Mouse (Mus musculus) kidney, embryonic 16.5 days (tissue): ENCODE measurements around the gene Wdr60. TPM values are rescaled to one million over a fixed set of nuclear protein-coding genes. Genes with fewer than 3 reads are reported as not detected.

Experiments used
- ATAC-seq: fragments of 200-750 bp; cut with Nextera tagmentation; 2 replicates; pipeline ENCODE4 v1.8.0; 2017; ENCODE audit warnings: moderate TSS enrichment; ENCODE audit not compliant: low FRiP score, low TSS enrichment
- H3K27ac ChIP-seq: fragments of 300-500 bp; sonication (generic); 2 replicates; pipeline ENCODE4 v1.5.1; 2014; ENCODE audit warnings: low read length
- H3K27me3 ChIP-seq: fragments of 300-500 bp; sonication (generic); 2 replicates; pipeline ENCODE4 v1.6.1; 2014; ENCODE audit warnings: low read length, control low read depth, mixed read lengths; ENCODE audit not compliant: insufficient read depth
- H3K36me3 ChIP-seq: fragments of 300-500 bp; sonication (generic); 2 replicates; pipeline ENCODE4 v1.6.1; 2014; ENCODE audit warnings: low read length, control low read depth, mixed read lengths; ENCODE audit not compliant: insufficient read depth
- H3K4me1 ChIP-seq: fragments of 300-500 bp; sonication (generic); 2 replicates; pipeline ENCODE4 v1.6.1; 2014; ENCODE audit warnings: low read length, control low read depth, mixed read lengths; ENCODE audit not compliant: insufficient read depth
- H3K4me2 ChIP-seq: fragments of 300-500 bp; sonication (generic); replicated peaks from 2 replicates; pipeline ENCODE4 v1.6.1; 2014; ENCODE audit warnings: low read depth, low read length
- H3K4me3 ChIP-seq: fragments of 300-500 bp; sonication (generic); 2 replicates; pipeline ENCODE4 v1.5.1; 2014; ENCODE audit warnings: mild to moderate bottlenecking, low read length
- H3K9ac ChIP-seq: fragments of 300-500 bp; sonication (generic); replicated peaks from 2 replicates; pipeline ENCODE4 v1.6.1; 2014; ENCODE audit warnings: low read length
- H3K9me3 ChIP-seq: fragments of 300-500 bp; sonication (generic); 2 replicates; pipeline ENCODE4 v1.6.1; 2016; ENCODE audit warnings: low read length, control low read depth
- WGBS: fragments of 180-500 bp; shearing (Covaris S2); extraction: QIAGEN DNeasy Blood & Tissue Kit; methylation state at CpG from one replicate; pipeline ENCODE4 v1.1.7; 2014; 5-methylcytosine and 5-hydroxymethylcytosine counted together
- polyA plus RNA-seq: library from polyadenylated mRNA; unstranded; fragments of >200 nt; fragmentation: Nextera tagmentation; extraction: Ambion mirVana; gene quantifications from 2 replicates; pipeline ENCODE4 v1.2.1, GENCODE M21; 2015

The Wdr60 gene
- polyA plus RNA-seq, 1 experiment from 2014 or later = 16.5 TPM

- no peak overlapping the region for H3K4me3 ChIP-seq
- no peaks in the 10 kb centered on the region for H3K9me3 ChIP-seq
- H3K27ac ChIP-seq = no peak overlapping the region
- H3K27me3 ChIP-seq = no peaks in the 10 kb centered on the region
- no peaks in the 10 kb centered on the region for H3K36me3 ChIP-seq
- WGBS = 95% methylated on average over 2 of the region's 2 CpGs
- H3K4me1 ChIP-seq = no peaks in the 10 kb centered on the region
- H3K9ac ChIP-seq = no peak overlapping the region
- ATAC-seq = no peak
- H3K4me2 ChIP-seq = no peak overlapping the region
These were observed 8.2 kb upstream of the Wdr60 start for GRCm38 (mm10) chr12:116271071-116271470.

- no peak overlapping the region for H3K9ac ChIP-seq
- no peak for ATAC-seq
- no peak overlapping the region for H3K4me2 ChIP-seq
- WGBS = 85% methylated on average over 1 of the region's 1 CpGs
- H3K36me3 ChIP-seq = no peaks in the 10 kb centered on the region
- H3K4me1 ChIP-seq = no peaks in the 10 kb centered on the region
- H3K27me3 ChIP-seq = no peaks in the 10 kb centered on the region
- H3K27ac ChIP-seq = no peak overlapping the region
- no peaks in the 10 kb centered on the region for H3K9me3 ChIP-seq
- no peak overlapping the region for H3K4me3 ChIP-seq
These were observed 7.7 kb upstream of the Wdr60 start for GRCm38 (mm10) chr12:116270538-116270937.

GRCm38 (mm10) chr12:116269450-116269849 is 6.6 kb upstream of the Wdr60 start:
- Histone ChIP-seq H3K4me2 (no peak overlapping the region), H3K36me3 (no peaks in the 10 kb centered on the region), H3K9ac (no peak overlapping the region), H3K27me3 (no peaks in the 10 kb centered on the region; the same call in 1 of the 2 replicates), H3K4me1 (no peaks in the 10 kb centered on the region), H3K27ac (no peak overlapping the region), H3K9me3 (no peaks in the 10 kb centered on the region), H3K4me3 (no peak overlapping the region)
- no peak for ATAC-seq
- WGBS = 70% methylated on average over 5 of the region's 5 CpGs

- no peak overlapping the region for H3K4me2 ChIP-seq
- no peak overlapping the region for H3K9ac ChIP-seq
- H3K27me3 ChIP-seq = no peaks in the 10 kb centered on the region; the same call in 1 of the 2 replicates
- H3K27ac ChIP-seq = no peak overlapping the region
- 76% methylated on average over 2 of the region's 2 CpGs for WGBS
- no peaks in the 10 kb centered on the region for H3K9me3 ChIP-seq
- no peak for ATAC-seq
- no peaks in the 10 kb centered on the region for H3K36me3 ChIP-seq
- H3K4me3 ChIP-seq = no peak overlapping the region
- 0 out of 2 replicates have a peak, but pooled peaks cover 3% of the 10 kb centered on the region for H3K4me1 ChIP-seq
These were observed 2.5 kb upstream of the Wdr60 start for GRCm38 (mm10) chr12:116265275-116265674.

GRCm38 (mm10) chr12:116264756-116265155 is 1.9 kb upstream of the Wdr60 start:
- ATAC-seq = no peak
- no peak overlapping the region for H3K27ac ChIP-seq
- 89% methylated on average over 2 of the region's 2 CpGs for WGBS

GRCm38 (mm10) chr12:116258321-116258720 is 4.5 kb downstream of the Wdr60 start:
- peaks cover 13% of the 10 kb centered on the region for H3K36me3 ChIP-seq
- no peaks in the 10 kb centered on the region for H3K9me3 ChIP-seq
- WGBS = 85% methylated on average over 2 of the region's 2 CpGs
- no peaks in the 10 kb centered on the region for H3K27me3 ChIP-seq
- no peak overlapping the region for H3K27ac ChIP-seq
- H3K4me1 ChIP-seq = 0 out of 2 replicates have a peak, but pooled peaks cover 3% of the 10 kb centered on the region
- no peak overlapping the region for H3K4me3 ChIP-seq
- ATAC-seq = no peak
- no peak overlapping the region for H3K4me2 ChIP-seq
- H3K9ac ChIP-seq = no peak overlapping the region

More at GRCm38 (mm10) chr12:116264756-116265155, 1.9 kb upstream of the Wdr60 start:
- no peak overlapping the region for H3K9ac ChIP-seq
- H3K36me3 ChIP-seq = no peaks in the 10 kb centered on the region
- H3K27me3 ChIP-seq = no peaks in the 10 kb centered on the region; the same call in 1 of the 2 replicates
- H3K4me2 ChIP-seq = no peak overlapping the region
- H3K4me1 ChIP-seq = 0 out of 2 replicates have a peak, but pooled peaks cover 3% of the 10 kb centered on the region
- no peak overlapping the region for H3K4me3 ChIP-seq
- no peaks in the 10 kb centered on the region for H3K9me3 ChIP-seq

GRCm38 (mm10) chr12:116255636-116256035 is 7.2 kb downstream of the Wdr60 start:
- H3K9ac ChIP-seq = no peak overlapping the region
- H3K27me3 ChIP-seq = no peaks in the 10 kb centered on the region
- H3K36me3 ChIP-seq = peaks cover 17% of the 10 kb centered on the region
- H3K4me1 ChIP-seq = no peaks in the 10 kb centered on the region
- no peak overlapping the region for H3K4me2 ChIP-seq
- 83% methylated on average over 11 of the region's 11 CpGs for WGBS
- no peak overlapping the region for H3K27ac ChIP-seq
- H3K4me3 ChIP-seq = no peak overlapping the region
- H3K9me3 ChIP-seq = no peaks in the 10 kb centered on the region
- no peak for ATAC-seq

- Histone ChIP-seq H3K27ac (no peak overlapping the region), H3K4me2 (no peak overlapping the region), H3K4me1 (no peaks in the 10 kb centered on the region), H3K9me3 (no peaks in the 10 kb centered on the region), H3K36me3 (peaks cover 17% of the 10 kb centered on the region), H3K27me3 (no peaks in the 10 kb centered on the region), H3K4me3 (no peak overlapping the region), H3K9ac (no peak overlapping the region)
- WGBS = 54% methylated on average over 8 of the region's 8 CpGs
- ATAC-seq = no peak
These were observed 8.2 kb downstream of the Wdr60 start for GRCm38 (mm10) chr12:116254652-116255051.

GRCm38 (mm10) chr12:116244601-116245000 is 18.2 kb downstream of the Wdr60 start:
- no peak overlapping the region for H3K4me3 ChIP-seq
- H3K36me3 ChIP-seq = peaks cover 18% of the 10 kb centered on the region; the same call in 1 of the 2 replicates
- ATAC-seq = no peak
- H3K4me1 ChIP-seq = no peaks in the 10 kb centered on the region
- H3K4me2 ChIP-seq = no peak overlapping the region
- 79% methylated on average over 1 of the region's 1 CpGs for WGBS
- H3K9ac ChIP-seq = no peak overlapping the region
- H3K27me3 ChIP-seq = no peaks in the 10 kb centered on the region
- H3K27ac ChIP-seq = no peak overlapping the region
- H3K9me3 ChIP-seq = no peaks in the 10 kb centered on the region

- H3K36me3 ChIP-seq = 0 out of 2 replicates have a peak, but pooled peaks cover 4% of the 10 kb centered on the region
- no peaks in the 10 kb centered on the region for H3K4me1 ChIP-seq
- no peak overlapping the region for H3K4me3 ChIP-seq
- H3K27ac ChIP-seq = no peak overlapping the region
- WGBS = 65% methylated on average over 3 of the region's 3 CpGs
- H3K27me3 ChIP-seq = no peaks in the 10 kb centered on the region
- no peak for ATAC-seq
- no peak overlapping the region for H3K9ac ChIP-seq
- H3K9me3 ChIP-seq = no peaks in the 10 kb centered on the region
- no peak overlapping the region for H3K4me2 ChIP-seq
These were observed 24.0 kb downstream of the Wdr60 start for GRCm38 (mm10) chr12:116238803-116239202.
